Mouse (Mus musculus) ES-Bruce4 (cell line): ENCODE measurements around the gene Spaca4. TPM values are rescaled to one million over a fixed set of nuclear protein-coding genes. Genes with fewer than 3 reads are reported as not detected.

Source experiments
- H3K27ac ChIP-seq: 2 replicates; pipeline ENCODE4 v1.5.1; 2012; ENCODE audit warnings: low read length, inconsistent platforms; ENCODE audit not compliant: insufficient read depth
- H3K27me3 ChIP-seq: 2 replicates; pipeline ENCODE4 v1.6.1; 2012; ENCODE audit warnings: mild to moderate bottlenecking, low read length, inconsistent platforms; ENCODE audit not compliant: control insufficient read depth, poor library complexity, insufficient read depth, severe bottlenecking
- H3K36me3 ChIP-seq: 2 replicates; pipeline ENCODE4 v1.6.1; 2012; ENCODE audit warnings: inconsistent platforms, mild to moderate bottlenecking, low read length, moderate library complexity; ENCODE audit not compliant: control insufficient read depth, poor library complexity, insufficient read depth, severe bottlenecking
- H3K4me1 ChIP-seq: one replicate; pipeline ENCODE4 v1.8.1; 2011; ENCODE audit warnings: low read length; ENCODE audit not compliant: control insufficient read depth, insufficient read depth
- H3K4me3 ChIP-seq: 2 replicates; pipeline ENCODE4 v1.5.1; 2011; ENCODE audit warnings: low read depth, mild to moderate bottlenecking, low read length
- H3K9ac ChIP-seq: 2 replicates; pipeline ENCODE4 v1.6.1; 2012; ENCODE audit warnings: low read depth, mild to moderate bottlenecking, inconsistent platforms; ENCODE audit not compliant: poor library complexity, severe bottlenecking
- H3K9me3 ChIP-seq: replicated peaks from 2 replicates; pipeline ENCODE4 v1.6.1; 2012; ENCODE audit warnings: mild to moderate bottlenecking, low read length, inconsistent platforms; ENCODE audit not compliant: control insufficient read depth, poor library complexity, insufficient read depth, severe bottlenecking
- CTCF ChIP-seq: IDR thresholded peaks from one replicate; pipeline ENCODE4 v1.8.1; 2011; ENCODE audit warnings: low read depth, low read length
- EP300 ChIP-seq: IDR thresholded peaks from 2 replicates; pipeline ENCODE4 v1.6.1; 2011; ENCODE audit warnings: low read depth, low read length; ENCODE audit not compliant: insufficient read depth
- POLR2A ChIP-seq: IDR thresholded peaks from one replicate; pipeline ENCODE4 v1.8.1; 2011; ENCODE audit warnings: low read length; ENCODE audit not compliant: insufficient read depth
- polyA plus RNA-seq: library from polyadenylated mRNA; stranded (reverse); fragments of >200 nt; gene quantifications from 2 replicates; pipeline ENCODE4 v1.2.4, GENCODE M21; 2011; ENCODE audit warnings: low read depth; ENCODE audit not compliant: missing spikeins, insufficient read depth, insufficient read length

Gene Spaca4
- polyA plus RNA-seq, 1 experiment, result not detected

DNA sequence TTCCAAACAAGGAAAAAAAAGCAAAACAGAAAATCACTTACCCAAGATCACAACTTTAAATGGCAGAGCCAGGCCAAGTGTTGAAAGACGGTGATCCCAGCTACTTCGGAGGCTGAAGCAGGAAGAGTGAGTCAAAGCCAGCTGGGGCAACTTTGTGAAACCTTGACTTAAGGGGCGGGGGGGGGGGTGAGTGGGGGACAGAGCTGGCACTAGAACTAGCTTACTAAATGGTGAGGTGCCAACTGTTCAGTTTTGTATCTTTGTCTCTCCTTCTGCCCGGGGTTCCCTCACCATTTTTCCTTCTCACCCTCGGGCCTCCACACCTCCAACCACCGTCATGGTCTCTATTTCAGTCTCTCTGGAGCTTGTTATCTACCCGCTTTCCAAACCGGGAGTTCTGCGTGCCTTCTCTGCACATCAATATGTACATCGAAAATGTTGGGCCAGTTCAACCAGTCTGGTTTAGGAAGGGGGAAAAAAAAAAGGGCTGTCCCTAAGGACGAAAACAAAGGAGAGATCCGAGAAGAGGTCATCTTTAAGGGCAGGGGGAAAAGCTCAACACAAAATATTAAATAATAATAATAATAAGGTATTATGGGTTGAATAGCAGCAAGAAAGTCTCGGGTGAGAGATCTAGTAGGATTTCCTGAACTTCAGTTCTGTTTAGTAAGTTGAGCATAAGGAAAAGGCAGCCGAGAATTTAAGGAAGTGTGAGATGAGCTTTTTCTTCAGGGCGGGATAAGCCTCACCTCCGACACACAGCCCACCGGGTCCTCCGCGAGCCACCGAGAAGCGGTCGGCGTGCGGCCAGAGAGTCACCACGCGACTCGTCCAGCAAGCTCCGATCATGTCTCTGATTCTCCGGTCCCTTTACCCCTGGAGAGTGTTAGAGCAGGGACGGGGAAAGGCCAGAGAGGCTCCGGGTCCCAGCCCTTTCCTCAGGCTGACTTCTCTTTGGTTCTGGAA, 8.4 kb downstream of the Spaca4 start:
- peaks cover 33% of the 10 kb centered on the region for H3K36me3 ChIP-seq
- peak overlapping the region; percentile 88 for H3K4me3 ChIP-seq

GRCm38 (mm10) chr7:45716460-45716857, 9.2 kb downstream of the Spaca4 start:
- Histone ChIP-seq H3K27ac (no peak overlapping the region), H3K4me1 (no peaks in the 10 kb centered on the region), H3K27me3 (no peaks in the 10 kb centered on the region), H3K9me3 (no peaks in the 10 kb centered on the region), H3K4me3 (no peak overlapping the region), H3K9ac (0 out of 2 replicates have a peak overlapping the region, but pooled peaks have one; percentile 57), H3K36me3 (peaks cover 29% of the 10 kb centered on the region)
- TF ChIP-seq POLR2A (no peak), EP300 (no peak), CTCF (no peak)

More for the DNA sequence above, 8.4 kb downstream of the Spaca4 start:
- H3K9me3 ChIP-seq, result no peaks in the 10 kb centered on the region
- no peaks in the 10 kb centered on the region for H3K4me1 ChIP-seq
- no peak for TF ChIP-seq POLR2A
- no peak for TF ChIP-seq EP300
- no peak for TF ChIP-seq CTCF
- H3K27me3 ChIP-seq, result no peaks in the 10 kb centered on the region
- no peak overlapping the region for H3K27ac ChIP-seq
- peak overlapping the region; percentile 57 for H3K9ac ChIP-seq

GRCm38 (mm10) chr7:45715741-45716459, 9.7 kb downstream of the Spaca4 start:
- peaks cover 25% of the 10 kb centered on the region for H3K36me3 ChIP-seq
- no peaks in the 10 kb centered on the region for H3K9me3 ChIP-seq
- no peaks in the 10 kb centered on the region for H3K4me1 ChIP-seq
- H3K9ac ChIP-seq, result no peak overlapping the region; the same call in 1 of the 2 replicates
- TF ChIP-seq EP300 (no peak), CTCF (no peak), POLR2A (no peak)
- peak overlapping the region; percentile 27 for H3K4me3 ChIP-seq
- no peaks in the 10 kb centered on the region for H3K27me3 ChIP-seq
- H3K27ac ChIP-seq, result peak overlapping the region; percentile 7; the same call in 1 of the 2 replicates

DNA sequence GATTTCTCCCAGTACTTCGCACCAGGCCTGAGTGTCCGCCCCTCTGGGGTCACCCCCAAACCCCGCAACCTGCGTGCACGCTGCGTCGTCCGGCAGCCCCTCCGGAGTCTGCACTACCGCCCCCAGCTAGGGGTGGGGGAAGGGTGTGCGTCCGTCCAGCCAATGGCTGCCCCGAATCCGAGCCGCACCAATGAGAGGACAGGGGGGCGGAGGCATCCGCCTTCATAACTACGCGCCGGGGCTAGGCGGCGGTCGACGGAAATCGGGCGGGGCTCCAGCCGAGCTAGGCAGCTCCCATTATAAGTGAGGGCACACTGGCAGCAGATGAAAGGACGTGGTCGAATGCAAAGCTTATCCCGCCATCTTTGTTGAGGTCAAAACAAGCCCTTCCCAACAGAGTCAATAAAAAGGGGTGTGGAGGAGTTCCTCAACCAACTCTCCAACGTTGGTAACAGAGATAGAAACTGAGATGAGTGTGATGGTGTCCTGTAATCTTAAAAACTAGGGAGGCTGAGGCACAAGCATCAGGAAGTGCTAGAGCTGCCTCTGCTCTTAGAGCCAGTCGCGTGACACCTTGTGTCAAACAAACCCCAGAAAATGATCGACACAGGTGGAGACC, 10.4 kb downstream of the Spaca4 start, which contains the start of gene Rpl18:
Gene Rpl18 (plus strand): TSS at position 368 of the 619 bp plus-strand sequence.
- TF ChIP-seq CTCF (no peak), POLR2A (no peak), EP300 (no peak)
- peak within 1 kb of the TSS; percentile 43 for H3K9ac ChIP-seq
- no peaks in the 10 kb centered on the region for H3K4me1 ChIP-seq
- H3K27ac ChIP-seq, result peak within 1 kb of the TSS; percentile 8
- peaks cover 22% of the 10 kb centered on the region for H3K36me3 ChIP-seq
- H3K4me3 ChIP-seq, result peak within 1 kb of the TSS; percentile 81
- H3K9me3 ChIP-seq, result no peaks in the 10 kb centered on the region
- H3K27me3 ChIP-seq, result no peaks in the 10 kb centered on the region

GRCm38 (mm10) chr7:45714630-45715089, 11.0 kb downstream of the Spaca4 start:
- H3K9ac ChIP-seq, result peak overlapping the region; percentile 43
- peaks cover 17% of the 10 kb centered on the region for H3K36me3 ChIP-seq
- no peaks in the 10 kb centered on the region for H3K27me3 ChIP-seq
- TF ChIP-seq EP300, result no peak
- TF ChIP-seq POLR2A, result no peak
- TF ChIP-seq CTCF, result no peak
- H3K4me3 ChIP-seq, result peak overlapping the region; percentile 81
- peak overlapping the region; percentile 8; the same call in 1 of the 2 replicates for H3K27ac ChIP-seq
- no peaks in the 10 kb centered on the region for H3K9me3 ChIP-seq
- H3K4me1 ChIP-seq, result peaks cover 1% of the 10 kb centered on the region
